Mouse (Mus musculus) spleen, postnatal 36 days (tissue): ENCODE data around the gene Gm10413.
"Not testable (repeated sequence)": the region's sequence is repeated elsewhere in the genome, so short reads cannot be mapped to it uniquely, and the experiment has no call there.

ENCODE experiments used
- DNase-seq, 2 experiments: peaks; one replicate each; pipeline ENCODE4 v3.0.0; 2022; ENCODE audit warnings: low spot score in 2 of 2, mixed read lengths in 1 of 2

Gm10413 gene

DNA sequence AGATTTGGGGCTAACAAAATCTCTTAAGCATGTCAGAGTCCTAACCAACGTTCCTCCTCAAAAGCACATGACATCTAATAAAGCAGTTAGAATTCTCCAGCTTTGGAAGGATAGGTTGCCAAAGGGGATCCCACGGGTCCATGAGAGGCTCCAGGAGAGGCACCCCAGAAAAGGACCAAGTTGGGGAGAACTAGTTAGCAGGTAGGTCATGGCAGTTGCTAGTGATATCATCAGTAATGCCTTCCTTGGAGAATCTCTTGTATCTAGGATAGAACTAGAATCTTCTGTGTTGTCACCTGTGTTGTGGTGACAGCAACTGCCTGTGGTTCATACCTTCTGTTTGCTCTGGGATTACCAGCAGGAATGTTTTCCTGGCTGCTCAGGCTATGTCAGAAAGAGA, at the start of gene Gm10413:
Gene Gm10413 (plus strand): TSS at position 301 of the 400 bp plus-strand sequence.
- DNase-seq: not testable (repeated sequence)

GRCm38 (mm10) chr14:3412314-3412713, 17.4 kb downstream of the Gm10413 start, which contains the start of gene Gm10409:
TSS of gene Gm10409 (plus strand) at chr14:3412614.
- not testable (repeated sequence) for DNase-seq

- DNase-seq: not testable (repeated sequence)
These were observed 32.9 kb downstream of the Gm10413 start, which contains the start of gene Gm3005 for GRCm38 (mm10) chr14:3427803-3428202. TSS of gene Gm3005 (plus strand) at chr14:3428103.

- DNase-seq: not testable (repeated sequence)
These were observed 54.2 kb downstream of the Gm10413 start, which contains the start of gene Gm10408 for GRCm38 (mm10) chr14:3449079-3449478. TSS of gene Gm10408 (plus strand) at chr14:3449379.
